Mouse (Mus musculus): Measurements from ENCODE around the gene Wipf1. TPM values are rescaled to one million over a fixed set of nuclear protein-coding genes. Genes with fewer than 3 reads are reported as not detected.
A peak's percentile ranks its signal among the peaks of the same experiment; 100 is the strongest.

The Wipf1 gene
- polyA plus RNA-seq, 1 experiment, result 16.1 TPM

- H3ac ChIP-seq (ENCODE audit: control insufficient read depth, insufficient read length, low read depth), result no peak overlapping the region
- peaks cover 86% of the 10 kb centered on the region for H3K79me2 ChIP-seq (ENCODE audit: control insufficient read depth, insufficient read depth)
- peaks cover 38% of the 10 kb centered on the region for H3K36me3 ChIP-seq (ENCODE audit: control insufficient read depth, insufficient read depth)
- H3K27me3 ChIP-seq (ENCODE audit: control insufficient read depth, insufficient read depth, insufficient read length), result no peaks in the 10 kb centered on the region
- TF ChIP-seq MAX (IDR thresholded peaks at IDR 0.05) (no peak), MYOG (IDR thresholded peaks at IDR 0.05; ENCODE audit: control insufficient read depth, extremely low read depth, insufficient read length) (no peak), CTCF (IDR thresholded peaks at IDR 0.05; ENCODE audit: control insufficient read depth, insufficient read depth, insufficient read length) (no peak), MYOD1 (IDR thresholded peaks at IDR 0.05; ENCODE audit: control insufficient read depth, insufficient read length, low read depth) (peak; percentile 62), FOSL1 (IDR thresholded peaks at IDR 0.05; ENCODE audit: insufficient read depth, low read length, poor library complexity, severe bottlenecking) (no peak), CEBPB (IDR thresholded peaks at IDR 0.05; ENCODE audit: low read depth) (no peak)
- no peak overlapping the region for H3K4me3 ChIP-seq (ENCODE audit: insufficient read depth, poor library complexity, severe bottlenecking)
- peaks cover 32% of the 10 kb centered on the region for H3K79me3 ChIP-seq (ENCODE audit: low read depth)
Observed at GRCm38 (mm10) chr2:73502863-73503429, 26.6 kb downstream of the Wipf1 start.

DNA sequence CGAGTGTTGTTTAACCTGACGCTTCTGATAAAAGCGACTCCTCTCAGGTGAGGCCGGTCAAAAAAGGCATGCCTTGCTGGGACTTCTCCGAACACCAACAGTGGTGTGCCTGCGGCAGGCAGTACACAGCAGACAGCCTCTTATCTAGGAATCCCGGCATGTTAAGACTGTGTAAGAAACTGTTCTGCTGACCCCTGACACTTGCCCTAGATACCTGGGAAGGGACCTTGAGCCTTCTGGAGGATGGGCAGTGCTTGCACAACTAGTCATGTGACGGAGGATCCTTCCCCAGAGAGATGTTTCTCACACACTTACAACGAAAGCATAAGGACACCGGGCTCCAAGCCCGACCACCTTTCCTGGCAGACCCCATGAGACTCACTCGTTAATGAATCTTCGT, 28.7 kb downstream of the Wipf1 start:
- Histone ChIP-seq H3ac (ENCODE audit: control insufficient read depth, insufficient read length, low read depth) (no peak overlapping the region), H3K79me2 (ENCODE audit: control insufficient read depth, insufficient read depth) (peaks cover 86% of the 10 kb centered on the region), H3K79me3 (ENCODE audit: low read depth) (peaks cover 27% of the 10 kb centered on the region), H3K36me3 (ENCODE audit: control insufficient read depth, insufficient read depth) (peaks cover 38% of the 10 kb centered on the region), H3K4me3 (ENCODE audit: insufficient read depth, poor library complexity, severe bottlenecking) (no peak overlapping the region), H3K27me3 (ENCODE audit: control insufficient read depth, insufficient read depth, insufficient read length) (no peaks in the 10 kb centered on the region)
- TF ChIP-seq MYOD1 (IDR thresholded peaks at IDR 0.05; ENCODE audit: control insufficient read depth, insufficient read length, low read depth) (no peak), MAX (IDR thresholded peaks at IDR 0.05) (no peak), CTCF (IDR thresholded peaks at IDR 0.05; ENCODE audit: control insufficient read depth, insufficient read depth, insufficient read length) (no peak)

DNA sequence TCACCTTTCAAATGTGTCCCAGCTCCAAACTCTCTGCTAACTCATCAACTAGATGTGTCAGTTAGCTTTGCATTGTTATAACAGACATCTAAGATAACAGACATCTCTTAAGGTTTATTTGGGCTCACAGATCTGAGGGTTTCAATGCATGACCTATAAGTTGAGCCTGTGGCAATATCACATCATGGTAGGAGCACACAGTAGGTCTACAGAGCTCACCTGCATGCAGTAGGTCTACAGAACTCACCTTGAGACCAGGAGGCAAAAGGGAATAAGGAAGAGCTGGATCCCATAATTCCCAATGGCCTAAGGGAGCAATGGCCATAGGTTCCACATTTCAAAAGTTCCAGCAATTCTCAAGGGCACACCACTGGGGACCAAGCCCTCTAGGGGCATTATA, 31.2 kb downstream of the Wipf1 start:
- Histone ChIP-seq H3K36me3 (ENCODE audit: control insufficient read depth, insufficient read depth) (peaks cover 36% of the 10 kb centered on the region), H3K79me3 (ENCODE audit: low read depth) (peaks cover 21% of the 10 kb centered on the region), H3K4me3 (ENCODE audit: insufficient read depth, poor library complexity, severe bottlenecking) (no peak overlapping the region), H3K27me3 (ENCODE audit: control insufficient read depth, insufficient read depth, insufficient read length) (no peaks in the 10 kb centered on the region), H3ac (ENCODE audit: control insufficient read depth, insufficient read length, low read depth) (no peak overlapping the region), H3K79me2 (ENCODE audit: control insufficient read depth, insufficient read depth) (peaks cover 80% of the 10 kb centered on the region)
- TF ChIP-seq MYOG (IDR thresholded peaks at IDR 0.05; ENCODE audit: control insufficient read depth, extremely low read depth, insufficient read length), result no peak
- no peak for TF ChIP-seq FOSL1 (IDR thresholded peaks at IDR 0.05; ENCODE audit: insufficient read depth, low read length, poor library complexity, severe bottlenecking)
- TF ChIP-seq USF1 (IDR thresholded peaks at IDR 0.05; ENCODE audit: low read depth), result no peak
- TF ChIP-seq MYOD1 (IDR thresholded peaks at IDR 0.05; ENCODE audit: control insufficient read depth, insufficient read length, low read depth), result no peak
- no peak for TF ChIP-seq CEBPB (IDR thresholded peaks at IDR 0.05; ENCODE audit: low read depth)
- TF ChIP-seq MAX (IDR thresholded peaks at IDR 0.05), result no peak
- TF ChIP-seq CTCF (IDR thresholded peaks at IDR 0.05; ENCODE audit: control insufficient read depth, insufficient read depth, insufficient read length), result no peak

DNA sequence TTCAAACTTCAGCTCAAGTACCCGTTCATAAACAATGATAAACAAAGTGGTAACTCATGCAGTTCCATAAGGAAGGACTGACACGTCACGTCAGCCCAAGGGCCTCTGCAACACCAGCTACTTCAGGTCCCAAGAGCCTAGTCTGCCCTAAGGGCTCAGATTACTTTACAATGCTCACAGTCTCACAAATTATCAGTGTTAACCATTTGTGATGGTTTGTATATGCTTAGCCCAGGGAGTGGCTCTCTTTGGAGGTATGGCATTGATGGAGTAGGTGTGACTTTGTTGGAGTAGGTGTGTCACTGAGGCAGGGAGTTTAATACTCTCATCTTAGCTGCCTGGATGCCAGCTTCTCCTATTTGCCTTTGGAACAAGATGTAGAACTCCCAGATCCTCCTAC, 32.0 kb downstream of the Wipf1 start:
- peaks cover 16% of the 10 kb centered on the region for H3K79me3 ChIP-seq (ENCODE audit: low read depth)
- H3K79me2 ChIP-seq (ENCODE audit: control insufficient read depth, insufficient read depth), result peaks cover 79% of the 10 kb centered on the region
- no peak overlapping the region for H3K4me3 ChIP-seq (ENCODE audit: insufficient read depth, poor library complexity, severe bottlenecking)
- H3K27me3 ChIP-seq (ENCODE audit: control insufficient read depth, insufficient read depth, insufficient read length), result no peaks in the 10 kb centered on the region
- peaks cover 29% of the 10 kb centered on the region for H3K36me3 ChIP-seq (ENCODE audit: control insufficient read depth, insufficient read depth)
- no peak overlapping the region for H3ac ChIP-seq (ENCODE audit: control insufficient read depth, insufficient read length, low read depth)
- TF ChIP-seq USF1 (IDR thresholded peaks at IDR 0.05; ENCODE audit: low read depth), result no peak
- no peak for TF ChIP-seq FOSL1 (IDR thresholded peaks at IDR 0.05; ENCODE audit: insufficient read depth, low read length, poor library complexity, severe bottlenecking)
- no peak for TF ChIP-seq CTCF (IDR thresholded peaks at IDR 0.05; ENCODE audit: control insufficient read depth, insufficient read depth, insufficient read length)
- no peak for TF ChIP-seq MYOG (IDR thresholded peaks at IDR 0.05; ENCODE audit: control insufficient read depth, extremely low read depth, insufficient read length)
- TF ChIP-seq MYOD1 (IDR thresholded peaks at IDR 0.05; ENCODE audit: control insufficient read depth, insufficient read length, low read depth), result no peak
- TF ChIP-seq CEBPB (IDR thresholded peaks at IDR 0.05; ENCODE audit: low read depth), result no peak

DNA sequence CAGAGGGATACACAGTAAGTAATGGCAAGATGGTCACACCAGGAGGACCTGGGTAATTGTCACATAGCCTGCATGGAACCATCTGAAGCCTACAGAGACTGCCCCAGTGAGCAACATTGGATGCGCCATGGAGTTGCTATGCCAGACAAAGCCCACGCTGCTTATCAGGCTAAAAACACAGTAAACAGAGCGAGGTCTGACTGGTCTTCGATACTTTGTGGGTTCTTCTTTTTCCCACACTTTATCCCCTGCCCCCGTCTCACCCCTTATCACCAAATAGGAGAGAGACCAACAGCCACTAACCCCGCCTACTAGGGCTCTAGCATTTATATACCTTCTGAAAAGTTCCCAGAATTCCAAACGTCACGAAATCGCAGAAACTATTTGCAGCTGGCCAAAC, 32.6 kb downstream of the Wipf1 start:
- no peaks in the 10 kb centered on the region for H3K27me3 ChIP-seq (ENCODE audit: control insufficient read depth, insufficient read depth, insufficient read length)
- peaks cover 22% of the 10 kb centered on the region for H3K36me3 ChIP-seq (ENCODE audit: control insufficient read depth, insufficient read depth)
- no peak for TF ChIP-seq MYOD1 (IDR thresholded peaks at IDR 0.05; ENCODE audit: control insufficient read depth, insufficient read length, low read depth)
- H3K79me3 ChIP-seq (ENCODE audit: low read depth), result peaks cover 10% of the 10 kb centered on the region
- H3K4me3 ChIP-seq (ENCODE audit: insufficient read depth, poor library complexity, severe bottlenecking), result no peak overlapping the region
- peaks cover 79% of the 10 kb centered on the region for H3K79me2 ChIP-seq (ENCODE audit: control insufficient read depth, insufficient read depth)
- H3ac ChIP-seq (ENCODE audit: control insufficient read depth, insufficient read length, low read depth), result no peak overlapping the region

DNA sequence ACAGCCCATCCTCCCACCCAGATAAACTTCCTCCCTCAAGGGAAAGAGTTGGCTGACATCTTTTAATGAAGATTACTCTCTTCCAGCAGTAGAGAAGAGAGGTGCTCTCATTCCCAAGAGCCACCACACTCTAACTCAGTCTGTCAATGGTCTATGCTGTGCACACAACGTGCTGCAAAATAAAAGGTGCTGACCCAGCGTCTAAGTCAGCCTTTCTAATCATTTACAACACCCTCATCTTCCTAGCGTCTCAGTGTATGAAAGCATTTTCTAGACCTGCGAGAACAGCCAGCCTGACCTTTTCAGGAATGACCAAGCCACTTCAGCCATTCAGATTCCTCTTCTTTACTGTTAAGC, 33.2 kb downstream of the Wipf1 start:
- TF ChIP-seq USF1 (IDR thresholded peaks at IDR 0.05; ENCODE audit: low read depth) (no peak), CTCF (IDR thresholded peaks at IDR 0.05; ENCODE audit: control insufficient read depth, insufficient read depth, insufficient read length) (no peak), MYOG (IDR thresholded peaks at IDR 0.05; ENCODE audit: control insufficient read depth, extremely low read depth, insufficient read length) (no peak), MAX (IDR thresholded peaks at IDR 0.05) (no peak), MYOD1 (IDR thresholded peaks at IDR 0.05; ENCODE audit: control insufficient read depth, insufficient read length, low read depth) (no peak), CEBPB (IDR thresholded peaks at IDR 0.05; ENCODE audit: low read depth) (no peak), FOSL1 (IDR thresholded peaks at IDR 0.05; ENCODE audit: insufficient read depth, low read length, poor library complexity, severe bottlenecking) (no peak)
- H3K79me2 ChIP-seq (ENCODE audit: control insufficient read depth, insufficient read depth), result peaks cover 79% of the 10 kb centered on the region
- no peak overlapping the region for H3ac ChIP-seq (ENCODE audit: control insufficient read depth, insufficient read length, low read depth)
- H3K27me3 ChIP-seq (ENCODE audit: control insufficient read depth, insufficient read depth, insufficient read length), result no peaks in the 10 kb centered on the region
- H3K4me3 ChIP-seq (ENCODE audit: insufficient read depth, poor library complexity, severe bottlenecking), result no peak overlapping the region
- H3K79me3 ChIP-seq (ENCODE audit: low read depth), result peaks cover 15% of the 10 kb centered on the region
- peaks cover 20% of the 10 kb centered on the region for H3K36me3 ChIP-seq (ENCODE audit: control insufficient read depth, insufficient read depth)

Measured in C2C12 (cell line).